Mouse (Mus musculus) forebrain, embryonic 11.5 days (tissue): ENCODE results near the gene Wrb. TPM values are rescaled to one million over a fixed set of nuclear protein-coding genes. Genes with fewer than 3 reads are reported as not detected.
"Not testable (repeated sequence)": the region's sequence is repeated elsewhere in the genome, so short reads cannot be mapped to it uniquely, and the experiment has no call there.

Experiments used
- ATAC-seq: fragments of 200-750 bp; cut with Nextera tagmentation; replicated peaks from 2 replicates; pipeline ENCODE4 v1.8.0; 2017; ENCODE audit warnings: moderate TSS enrichment; ENCODE audit not compliant: low FRiP score
- DNase-seq: peaks from one replicate; pipeline ENCODE4 v3.0.0-alpha.2; 2017; ENCODE audit warnings: low spot score
- H3K27ac ChIP-seq: fragments of 300-500 bp; sonication (generic); 2 replicates; pipeline ENCODE4 v1.5.1; 2014; ENCODE audit warnings: low read depth, low read length
- H3K27me3 ChIP-seq: fragments of 300-500 bp; sonication (generic); 2 replicates; pipeline ENCODE4 v1.6.1; 2014; ENCODE audit warnings: mild to moderate bottlenecking, low read length, mixed read lengths; ENCODE audit not compliant: control insufficient read depth, insufficient read depth
- H3K36me3 ChIP-seq: fragments of 300-500 bp; sonication (generic); 2 replicates; pipeline ENCODE4 v1.6.1; 2014; ENCODE audit warnings: mild to moderate bottlenecking, low read length, moderate library complexity, mixed read lengths; ENCODE audit not compliant: control insufficient read depth, insufficient read depth
- H3K4me1 ChIP-seq: fragments of 300-500 bp; sonication (generic); replicated peaks from 2 replicates; pipeline ENCODE4 v1.6.1; 2014; ENCODE audit warnings: low read length, mixed read lengths; ENCODE audit not compliant: control insufficient read depth, insufficient read depth
- H3K4me2 ChIP-seq: fragments of 300-500 bp; sonication (generic); 2 replicates; pipeline ENCODE4 v1.6.1; 2014; ENCODE audit warnings: low read depth, mild to moderate bottlenecking, low read length, moderate library complexity, mixed read lengths; ENCODE audit not compliant: severe bottlenecking
- H3K4me3 ChIP-seq: fragments of 300-500 bp; sonication (generic); 2 replicates; pipeline ENCODE4 v1.5.1; 2014; ENCODE audit warnings: low read depth, low read length
- H3K9ac ChIP-seq: fragments of 300-500 bp; sonication (generic); 2 replicates; pipeline ENCODE4 v1.6.1; 2014; ENCODE audit warnings: low read length
- H3K9me3 ChIP-seq: fragments of 300-500 bp; sonication (generic); 2 replicates; pipeline ENCODE4 v1.6.1; 2016; ENCODE audit warnings: low read length, mixed read lengths; ENCODE audit not compliant: control insufficient read depth
- WGBS: fragments of 180-500 bp; shearing (Covaris S2); extraction: QIAGEN DNeasy Blood & Tissue Kit; methylation state at CpG from one replicate; pipeline ENCODE4 v1.1.7; 2014; 5-methylcytosine and 5-hydroxymethylcytosine counted together
- polyA plus RNA-seq: library from polyadenylated mRNA; unstranded; fragments of >200 nt; fragmentation: Nextera tagmentation; extraction: Ambion mirVana; gene quantifications from 2 replicates; pipeline ENCODE4 v1.2.1, GENCODE M21; 2014

Gene Wrb
- polyA plus RNA-seq, 1 experiment from 2014 or later: 122 TPM

DNA sequence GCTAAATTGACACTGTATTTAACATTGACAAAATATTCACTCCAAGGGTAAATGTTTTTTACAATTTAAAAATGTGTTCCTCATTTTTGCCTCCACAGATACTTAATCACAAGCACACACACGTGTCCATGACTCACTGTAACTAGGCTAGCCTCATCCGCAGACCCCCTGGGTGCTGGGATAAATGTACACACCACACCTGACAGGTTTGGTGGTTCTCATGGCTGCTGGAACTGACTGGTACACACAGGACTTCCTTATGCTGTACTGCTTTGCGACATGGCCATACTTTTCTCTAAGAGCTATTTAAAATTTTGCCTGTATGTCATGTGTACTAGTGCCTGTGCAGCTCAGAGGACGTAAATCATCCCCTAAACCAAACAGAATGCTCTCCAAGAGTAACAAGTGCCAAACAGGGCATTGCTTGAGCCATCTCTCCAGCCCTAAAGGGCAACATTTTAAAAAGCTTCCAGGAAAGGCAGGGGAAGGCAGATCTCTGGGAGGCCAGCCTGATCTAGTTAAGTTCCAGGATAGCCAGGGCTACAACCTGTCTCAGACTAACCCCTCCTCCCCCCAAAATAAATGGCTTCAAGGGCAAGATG, 25.1 kb upstream of the Wrb start:
- 76% methylated on average over 4 of the region's 4 CpGs for WGBS
- Histone ChIP-seq H3K4me3 (no peak overlapping the region), H3K9ac (no peak overlapping the region), H3K4me2 (no peak overlapping the region), H3K9me3 (no peaks in the 10 kb centered on the region), H3K27me3 (no peaks in the 10 kb centered on the region), H3K27ac (no peak overlapping the region), H3K4me1 (no peaks in the 10 kb centered on the region), H3K36me3 (peaks cover 18% of the 10 kb centered on the region; the same call in 1 of the 2 replicates)
- ATAC-seq: no peak
- no peak for DNase-seq

DNA sequence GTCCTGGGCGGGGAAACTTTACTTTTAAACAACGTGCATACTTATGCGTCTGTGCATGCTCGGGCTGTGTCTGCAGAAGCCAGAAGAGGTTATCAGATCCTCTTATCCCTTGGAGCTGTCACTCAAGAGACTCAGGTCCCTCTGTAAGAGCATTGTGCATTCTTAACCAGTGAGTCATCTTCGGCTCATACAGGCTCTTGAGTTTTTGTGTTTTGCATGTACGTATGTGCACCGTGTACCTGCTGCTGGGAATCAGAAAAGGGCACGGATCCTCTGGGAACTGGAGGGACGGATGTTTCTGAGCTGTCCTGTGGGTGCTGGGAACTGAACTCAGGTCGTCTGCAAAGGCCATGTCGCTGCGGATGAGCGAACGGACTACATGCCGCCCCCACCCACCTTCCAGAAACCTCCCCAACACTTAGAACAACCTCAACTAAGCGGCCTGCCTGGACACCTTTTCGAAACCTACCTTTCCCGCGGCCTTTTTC, 18.5 kb upstream of the Wrb start:
- no peaks in the 10 kb centered on the region for H3K9me3 ChIP-seq
- 9% methylated on average over 19 of the region's 19 CpGs for WGBS
- H3K36me3 ChIP-seq: peaks cover 15% of the 10 kb centered on the region; the same call in 1 of the 2 replicates
- H3K4me3 ChIP-seq: peak overlapping the region; percentile 95
- DNase-seq (no peak), ATAC-seq (no peak)
- H3K27ac ChIP-seq: peak overlapping the region; percentile 94
- peaks cover 6% of the 10 kb centered on the region; the same call in 1 of the 2 replicates for H3K4me1 ChIP-seq
- peak overlapping the region; percentile 86 for H3K4me2 ChIP-seq
- H3K27me3 ChIP-seq: no peaks in the 10 kb centered on the region
- peak overlapping the region; percentile 98 for H3K9ac ChIP-seq

- peak overlapping the region; percentile 98 for H3K9ac ChIP-seq
- H3K4me1 ChIP-seq: peaks cover 6% of the 10 kb centered on the region; the same call in 1 of the 2 replicates
- no peaks in the 10 kb centered on the region for H3K27me3 ChIP-seq
- H3K4me2 ChIP-seq: peak overlapping the region; percentile 86
- ATAC-seq (peak; percentile 79), DNase-seq (no peak)
- peak overlapping the region; percentile 95 for H3K4me3 ChIP-seq
- peak overlapping the region; percentile 94 for H3K27ac ChIP-seq
- H3K9me3 ChIP-seq: no peaks in the 10 kb centered on the region
- WGBS: 1% methylated on average over 48 of the region's 52 CpGs
- peaks cover 15% of the 10 kb centered on the region; the same call in 1 of the 2 replicates for H3K36me3 ChIP-seq
Measured at GRCm38 (mm10) chr16:96127288-96127656, 17.9 kb upstream of the Wrb start.

GRCm38 (mm10) chr16:96127657-96128344, 17.4 kb upstream of the Wrb start, which contains the start of gene Hmgn1:
Gene Hmgn1, minus strand, starts transcription at chr16:96127729.
- H3K4me2 ChIP-seq: peak within 1 kb of the TSS; percentile 86
- no peaks in the 10 kb centered on the region for H3K9me3 ChIP-seq
- peak within 1 kb of the TSS; percentile 94 for H3K27ac ChIP-seq
- peak; percentile 100 for DNase-seq
- peak within 1 kb of the TSS; percentile 95 for H3K4me3 ChIP-seq
- H3K36me3 ChIP-seq: peaks cover 15% of the 10 kb centered on the region; the same call in 1 of the 2 replicates
- ATAC-seq: peak; percentile 97
- under 1% methylated on average over 61 of the region's 72 CpGs for WGBS
- peaks cover 6% of the 10 kb centered on the region; the same call in 1 of the 2 replicates for H3K4me1 ChIP-seq
- peak within 1 kb of the TSS; percentile 98 for H3K9ac ChIP-seq
- no peaks in the 10 kb centered on the region for H3K27me3 ChIP-seq

GRCm38 (mm10) chr16:96128466-96128865, 16.7 kb upstream of the Wrb start:
- H3K9ac ChIP-seq: peak overlapping the region; percentile 74
- peak overlapping the region; percentile 86 for H3K4me2 ChIP-seq
- H3K27me3 ChIP-seq: no peaks in the 10 kb centered on the region
- WGBS: under 1% methylated on average over 9 of the region's 9 CpGs
- H3K27ac ChIP-seq: peak overlapping the region; percentile 86
- peaks cover 11% of the 10 kb centered on the region; the same call in 1 of the 2 replicates for H3K36me3 ChIP-seq
- no peak for ATAC-seq
- H3K9me3 ChIP-seq: no peaks in the 10 kb centered on the region
- peak overlapping the region; percentile 95 for H3K4me3 ChIP-seq
- peak; percentile 62 for DNase-seq
- peaks cover 6% of the 10 kb centered on the region; the same call in 1 of the 2 replicates for H3K4me1 ChIP-seq

DNA sequence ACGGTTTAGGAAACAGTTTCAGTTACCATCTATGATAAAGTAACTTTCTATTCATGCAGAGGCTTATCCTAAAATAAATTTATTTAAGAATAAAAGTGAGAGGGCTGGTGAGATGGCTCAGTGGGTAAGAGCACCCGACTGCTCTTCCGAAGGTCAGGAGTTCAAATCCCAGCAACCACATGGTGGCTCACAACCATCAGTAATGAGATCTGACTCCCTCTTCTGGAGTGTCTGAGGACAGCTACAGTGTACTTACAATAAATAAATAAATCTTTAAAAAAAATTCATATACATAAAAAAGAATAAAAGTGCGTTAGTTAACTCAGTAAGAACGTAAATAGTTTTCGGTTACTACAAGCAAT, 478 bp upstream of the Wrb start:
- H3K36me3 ChIP-seq, DNase-seq, H3K27me3 ChIP-seq, H3K9ac ChIP-seq, H3K4me1 ChIP-seq, H3K27ac ChIP-seq, H3K9me3 ChIP-seq: not testable (repeated sequence)
- 0 out of 2 replicates have a peak overlapping the region, but pooled peaks have one; percentile 5 for H3K4me2 ChIP-seq
- WGBS: 36% methylated on average over 6 of the region's 6 CpGs
- H3K4me3 ChIP-seq: peak overlapping the region; percentile 85; the same call in 1 of the 2 replicates
- peak; percentile 37 for ATAC-seq

GRCm38 (mm10) chr16:96145814-96146213, 607 bp downstream of the Wrb start:
- DNase-seq (no peak), ATAC-seq (no peak)
- Histone ChIP-seq H3K27me3 (no peaks in the 10 kb centered on the region), H3K9ac (peak overlapping the region; percentile 77), H3K36me3 (no peaks in the 10 kb centered on the region), H3K27ac (peak overlapping the region; percentile 37; the same call in 1 of the 2 replicates), H3K4me2 (peak overlapping the region; percentile 74), H3K9me3 (no peaks in the 10 kb centered on the region), H3K4me3 (peak overlapping the region; percentile 85), H3K4me1 (no peaks in the 10 kb centered on the region; the same call in 1 of the 2 replicates)
- WGBS: 0% methylated on average over 5 of the region's 5 CpGs

DNA sequence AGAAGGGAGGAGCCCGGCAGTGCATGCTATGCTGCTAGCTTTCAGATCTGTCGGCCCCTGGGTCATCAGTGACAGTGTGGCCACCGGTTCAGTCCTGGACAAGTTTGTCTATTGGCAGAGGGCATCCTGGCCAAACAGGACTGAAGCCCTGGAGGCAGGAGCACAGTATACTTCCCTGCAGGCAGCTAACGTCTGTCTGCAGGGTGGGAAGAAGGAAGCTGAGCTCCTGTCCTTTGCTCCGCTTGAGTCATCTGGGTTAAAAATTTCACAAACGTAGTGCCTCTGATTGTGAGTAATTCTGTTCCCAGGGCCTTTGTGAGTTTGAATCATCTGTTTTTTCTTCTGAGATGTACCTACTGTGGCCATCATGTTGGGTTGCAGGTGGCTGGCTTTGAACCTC, 3.6 kb downstream of the Wrb start:
- H3K4me1 ChIP-seq: no peaks in the 10 kb centered on the region; the same call in 1 of the 2 replicates

More for the DNA sequence above, 3.6 kb downstream of the Wrb start:
- DNase-seq: no peak
- Histone ChIP-seq H3K27me3 (no peaks in the 10 kb centered on the region), H3K9me3 (no peaks in the 10 kb centered on the region), H3K4me2 (no peak overlapping the region), H3K4me3 (no peak overlapping the region), H3K36me3 (no peaks in the 10 kb centered on the region; the same call in 1 of the 2 replicates), H3K9ac (no peak overlapping the region), H3K27ac (no peak overlapping the region)
- no peak for ATAC-seq
- 85% methylated on average over 6 of the region's 6 CpGs for WGBS
